Comparison of ENCODE assay signal across 9 mouse cellular contexts in the genomic region with DNA sequence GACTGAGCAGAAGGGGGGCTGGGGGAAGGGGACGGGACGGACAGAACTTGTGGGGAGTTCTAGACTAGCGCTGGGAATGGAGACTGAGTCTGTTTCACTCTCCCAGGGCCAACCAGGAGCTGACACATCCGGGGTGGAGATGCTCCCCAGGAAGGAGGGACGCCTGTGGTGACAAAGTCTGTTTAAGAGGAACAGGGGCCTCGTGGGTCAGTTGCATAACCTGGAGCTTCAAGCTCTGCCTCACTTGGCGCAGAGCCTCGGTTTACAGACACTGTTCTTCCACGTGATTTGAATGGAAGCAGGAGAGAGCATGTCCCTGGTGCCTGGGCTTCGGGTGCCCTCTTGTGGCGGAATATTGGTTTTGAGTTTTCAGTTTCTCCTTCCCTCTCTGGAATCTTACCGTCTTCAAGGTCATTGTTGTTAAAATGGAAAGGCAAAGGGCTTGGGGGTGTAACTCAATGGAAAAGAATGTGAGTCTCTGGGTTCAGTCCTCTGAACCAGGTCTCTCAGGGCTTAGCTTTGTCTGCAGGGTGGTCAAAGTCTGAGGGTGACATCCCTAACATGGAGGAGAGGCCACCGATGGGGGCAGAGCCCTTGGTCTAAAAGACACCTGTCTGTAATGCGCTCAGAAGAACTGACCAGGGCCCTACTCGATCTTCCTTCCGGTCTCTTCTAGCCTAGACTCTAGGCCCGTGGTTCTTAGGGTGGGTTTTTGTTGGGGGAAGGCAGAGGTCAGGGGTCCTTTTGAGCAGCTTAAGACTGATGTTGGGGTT. TPM values are rescaled to one million over a fixed set of nuclear protein-coding genes. Genes with fewer than 3 reads are reported as not detected.
A peak's percentile ranks its signal among the peaks of the same experiment; 100 is the strongest.
DNase-seq lines count a peak whose midpoint lies in the region; ATAC-seq lines count a peak whose summit lies in the region.
"Had no signal": no experiment of that assay in that cellular context is flagged by ENCODE, and none has a peak within 500 bp of the region (broad histone marks: within the 10 kb centered on the region; RNA-seq: fewer than 3 reads in every experiment).

No protein-coding gene starts in this region.

- H3K4me2 ChIP-seq in heart, embryonic 13.5 days = peak overlapping the region; percentile 63
- peak overlapping the region; percentile 48 for H3K4me2 ChIP-seq in liver, embryonic 12.5 days
- H3K4me2 ChIP-seq in stomach, embryonic 15.5 days = peak overlapping the region; percentile 53

- WGBS in heart, embryonic 13.5 days = 18% methylated on average over 17 of the region's 17 CpGs
- WGBS in liver, embryonic 12.5 days (ENCODE audit: insufficient replicate concordance) = 12% methylated on average over 17 of the region's 17 CpGs
- 17% methylated on average over 17 of the region's 17 CpGs for WGBS in stomach, embryonic 15.5 days

- no peaks in the 10 kb centered on the region for H3K36me3 ChIP-seq in heart, embryonic 13.5 days
- H3K36me3 ChIP-seq in liver, embryonic 12.5 days = no peaks in the 10 kb centered on the region
- no peaks in the 10 kb centered on the region for H3K36me3 ChIP-seq in stomach, embryonic 15.5 days

- peaks cover 17% of the 10 kb centered on the region; the same call in 1 of the 2 replicates for H3K27me3 ChIP-seq in heart, embryonic 13.5 days (replicated peaks)
- H3K27me3 ChIP-seq in liver, embryonic 12.5 days (replicated peaks) = 0 out of 2 replicates have a peak, but pooled peaks cover 8% of the 10 kb centered on the region
- H3K27me3 ChIP-seq in stomach, embryonic 15.5 days (replicated peaks) = 0 out of 2 replicates have a peak, but pooled peaks cover 5% of the 10 kb centered on the region

- peak; percentile 87 for DNase-seq in CD4-positive helper T cell, adult 2 months (ENCODE audit: low read depth, low spot score)
- peak; percentile 70 for DNase-seq in brain, embryonic 18.5 days (ENCODE audit: low read depth, low spot score)
- peak; percentile 88 for DNase-seq in fat pad, adult 2 months (ENCODE audit: extremely low read depth, low read depth, low spot score)
- peak; percentile 95 for DNase-seq in kidney, postnatal 10 days
- peak; percentile 72 to 85 for DNase-seq in natural killer cell, adult 2 months (ENCODE audit: low spot score in 2 of 2)

- peak; percentile 69; the same call in 1 of the 2 replicates for ATAC-seq in heart, embryonic 13.5 days (ENCODE audit: extremely low read depth, insufficient number of reproducible peaks, low FRiP score, low TSS enrichment)
- ATAC-seq in liver, embryonic 12.5 days = peak; percentile 72
- peak; percentile 79; the same call in 1 of the 2 replicates for ATAC-seq in stomach, embryonic 15.5 days (ENCODE audit: insufficient read depth, low FRiP score, low read depth)

- H3K9ac ChIP-seq in heart, embryonic 13.5 days = peak overlapping the region; percentile 57
- H3K9ac ChIP-seq in liver, embryonic 12.5 days = no peak overlapping the region
- H3K9ac ChIP-seq in stomach, embryonic 15.5 days = no peak overlapping the region

- H3K4me3 ChIP-seq in heart, embryonic 13.5 days = 0 out of 2 replicates have a peak overlapping the region, but pooled peaks have one; percentile 19
- no peak overlapping the region for H3K4me3 ChIP-seq in liver, embryonic 12.5 days
- peak overlapping the region; percentile 11; the same call in 1 of the 2 replicates for H3K4me3 ChIP-seq in stomach, embryonic 15.5 days (replicated peaks)
- H3K4me3 ChIP-seq: erythroblast, embryonic 14.5 days had no signal

- peaks cover 6% of the 10 kb centered on the region; the same call in 1 of the 2 replicates for H3K4me1 ChIP-seq in heart, embryonic 13.5 days
- H3K4me1 ChIP-seq in liver, embryonic 12.5 days = peaks cover 19% of the 10 kb centered on the region
- peaks cover 3% of the 10 kb centered on the region; the same call in 1 of the 2 replicates for H3K4me1 ChIP-seq in stomach, embryonic 15.5 days

- no peak overlapping the region for H3K27ac ChIP-seq in heart, embryonic 13.5 days (replicated peaks)
- H3K27ac ChIP-seq in liver, embryonic 12.5 days = no peak overlapping the region
- no peak overlapping the region for H3K27ac ChIP-seq in stomach, embryonic 15.5 days

- H3K9me3 ChIP-seq in heart, embryonic 13.5 days = no peaks in the 10 kb centered on the region
- no peaks in the 10 kb centered on the region for H3K9me3 ChIP-seq in liver, embryonic 12.5 days (replicated peaks)
- H3K9me3 ChIP-seq in stomach, embryonic 15.5 days = no peaks in the 10 kb centered on the region

RNA-seq across cellular contexts. Expression of a gene that starts 14.2 kb away (rescaled TPM):
- 0.16 TPM in 1 of 2 replicates, not detected in the other for polyA plus RNA-seq in heart, embryonic 13.5 days (2015; fragmentation: Nextera tagmentation; extraction: Ambion mirVana)
- polyA plus RNA-seq in liver, embryonic 12.5 days (2016; fragmentation: Nextera tagmentation; extraction: Ambion mirVana) = not detected in 2 replicates
- polyA plus RNA-seq in stomach, embryonic 15.5 days (2015; fragmentation: Nextera tagmentation; extraction: Ambion mirVana) = 0.12 TPM in 2 replicates
- polyA plus RNA-seq: erythroblast, embryonic 14.5 days had no signal

RNA-seq across cellular contexts. Expression of a gene that starts 34.8 kb away (rescaled TPM):
- 2.0 TPM in 2 replicates for polyA plus RNA-seq in heart, embryonic 13.5 days (2015; fragmentation: Nextera tagmentation; extraction: Ambion mirVana)
- 2.6 and 3.2 TPM in 2 replicates for polyA plus RNA-seq in liver, embryonic 12.5 days (2016; fragmentation: Nextera tagmentation; extraction: Ambion mirVana)
- polyA plus RNA-seq in stomach, embryonic 15.5 days (2015; fragmentation: Nextera tagmentation; extraction: Ambion mirVana) = 2.2 and 2.5 TPM in 2 replicates

RNA-seq across cellular contexts. Expression of a gene that starts 40.0 kb away (rescaled TPM):
- polyA plus RNA-seq in heart, embryonic 13.5 days (2015; fragmentation: Nextera tagmentation; extraction: Ambion mirVana) = 3.4 and 4.2 TPM in 2 replicates
- 3.8 and 4.0 TPM in 2 replicates for polyA plus RNA-seq in liver, embryonic 12.5 days (2016; fragmentation: Nextera tagmentation; extraction: Ambion mirVana)
- 8.0 and 8.8 TPM in 2 replicates for polyA plus RNA-seq in stomach, embryonic 15.5 days (2015; fragmentation: Nextera tagmentation; extraction: Ambion mirVana)

RNA-seq across cellular contexts. Expression of a gene that starts 42.0 kb away (rescaled TPM):
- 42.9 and 43.5 TPM in 2 replicates for polyA plus RNA-seq in heart, embryonic 13.5 days (2015; fragmentation: Nextera tagmentation; extraction: Ambion mirVana)
- polyA plus RNA-seq in liver, embryonic 12.5 days (2016; fragmentation: Nextera tagmentation; extraction: Ambion mirVana) = 19.2 and 22.9 TPM in 2 replicates
- polyA plus RNA-seq in stomach, embryonic 15.5 days (2015; fragmentation: Nextera tagmentation; extraction: Ambion mirVana) = 62.7 and 64.5 TPM in 2 replicates

RNA-seq across cellular contexts. Expression of a gene that starts 48.8 kb away (rescaled TPM):
- polyA plus RNA-seq in heart, embryonic 13.5 days (2015; fragmentation: Nextera tagmentation; extraction: Ambion mirVana) = 0.63 and 0.69 TPM in 2 replicates
- polyA plus RNA-seq in liver, embryonic 12.5 days (2016; fragmentation: Nextera tagmentation; extraction: Ambion mirVana) = 0.23 and 0.50 TPM in 2 replicates
- polyA plus RNA-seq in stomach, embryonic 15.5 days (2015; fragmentation: Nextera tagmentation; extraction: Ambion mirVana) = 3.1 and 3.8 TPM in 2 replicates
